Mouse (Mus musculus) liver, embryonic 13.5 days (tissue): Measurements from ENCODE around the gene Olfr368. TPM values are rescaled to one million over a fixed set of nuclear protein-coding genes. Genes with fewer than 3 reads are reported as not detected.

Experiments used
- ATAC-seq: fragments of 200-750 bp; cut with Nextera tagmentation; 2 replicates; pipeline ENCODE4 v1.8.0; 2017; ENCODE audit warnings: low read depth, mild to moderate bottlenecking, moderate number of reproducible peaks, moderate library complexity
- DNase-seq: peaks from one replicate; pipeline ENCODE4 v3.0.0; 2022
- H3K27ac ChIP-seq: fragments of 300-500 bp; sonication (generic); 2 replicates; pipeline ENCODE4 v1.5.1; 2015; ENCODE audit warnings: moderate library complexity, mild to moderate bottlenecking, inconsistent platforms
- H3K27me3 ChIP-seq: fragments of 300-500 bp; sonication (generic); 2 replicates; pipeline ENCODE4 v1.6.1; 2015; ENCODE audit warnings: mild to moderate bottlenecking, inconsistent platforms
- H3K36me3 ChIP-seq: fragments of 300-500 bp; sonication (generic); 2 replicates; pipeline ENCODE4 v1.6.1; 2015; ENCODE audit warnings: mild to moderate bottlenecking, inconsistent platforms
- H3K4me1 ChIP-seq: fragments of 300-500 bp; sonication (generic); replicated peaks from 2 replicates; pipeline ENCODE4 v1.6.1; 2015; ENCODE audit warnings: inconsistent platforms
- H3K4me2 ChIP-seq: fragments of 300-500 bp; sonication (generic); 2 replicates; pipeline ENCODE4 v1.6.1; 2015; ENCODE audit warnings: inconsistent platforms, mild to moderate bottlenecking, moderate library complexity
- H3K4me3 ChIP-seq: fragments of 300-500 bp; sonication (generic); replicated peaks from 2 replicates; pipeline ENCODE4 v1.5.1; 2015; ENCODE audit warnings: mild to moderate bottlenecking, inconsistent platforms
- H3K9ac ChIP-seq: fragments of 300-500 bp; sonication (generic); 2 replicates; pipeline ENCODE4 v1.6.1; 2015; ENCODE audit warnings: mild to moderate bottlenecking, inconsistent platforms
- H3K9me3 ChIP-seq: fragments of 300-500 bp; sonication (generic); replicated peaks from 2 replicates; pipeline ENCODE4 v1.6.1; 2016; ENCODE audit warnings: inconsistent platforms
- WGBS: fragments of 180-500 bp; shearing (Covaris S2); methylation state at CpG from one replicate; pipeline ENCODE4 v1.1.7; 2015; ENCODE audit not compliant: insufficient replicate concordance; 5-methylcytosine and 5-hydroxymethylcytosine counted together
- polyA plus RNA-seq: library from polyadenylated mRNA; unstranded; fragments of >200 nt; fragmentation: Nextera tagmentation; extraction: Ambion mirVana; gene quantifications from 2 replicates; pipeline ENCODE4 v1.2.1, GENCODE M21; 2015

Gene Olfr368
- not detected in 2 replicates for polyA plus RNA-seq

DNA sequence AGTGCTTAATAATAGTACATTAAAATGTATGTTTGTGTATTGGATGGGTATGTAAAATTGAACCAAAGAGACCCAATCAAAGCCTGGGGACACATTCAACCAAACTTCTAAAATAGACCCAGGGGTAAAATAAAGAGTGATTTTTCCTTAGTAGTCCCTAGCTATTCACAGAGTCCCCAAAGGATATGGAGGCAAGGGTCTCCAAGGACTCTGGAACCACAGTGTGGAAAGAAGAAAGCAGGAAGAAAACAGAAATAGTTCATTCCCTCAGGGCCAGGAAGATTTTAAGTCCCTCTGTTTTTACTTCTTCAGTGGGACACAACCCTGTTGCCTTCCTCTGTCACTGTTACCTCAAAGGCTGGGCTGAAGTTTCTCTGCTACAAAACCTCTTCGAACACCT lies at the start of gene Olfr368:
Olfr368 (plus strand) TSS at position 301 of the 400 bp plus-strand sequence.
- Histone ChIP-seq H3K4me1 (no peaks in the 10 kb centered on the region), H3K27me3 (no peaks in the 10 kb centered on the region)
- 38% methylated on average over 1 of the region's 1 CpGs for WGBS

DNA sequence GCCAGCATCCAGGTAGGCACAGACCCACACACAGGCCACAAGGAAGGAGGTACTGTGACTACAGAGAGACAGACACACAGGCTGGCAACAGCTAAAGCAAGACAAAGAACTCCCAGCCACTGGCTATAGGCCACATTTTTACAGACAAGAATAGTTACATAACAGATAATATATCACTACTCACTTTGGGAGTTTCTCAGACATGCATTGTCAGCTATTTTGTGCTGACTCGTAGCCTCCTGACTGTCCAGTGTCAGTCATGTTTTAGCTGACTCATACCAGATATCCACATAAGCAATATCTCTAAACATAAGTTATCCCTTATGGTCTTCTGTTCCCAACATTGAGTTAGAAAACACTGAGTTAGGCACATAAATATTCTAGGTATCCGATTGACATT lies 7.0 kb downstream of the Olfr368 start:
- no peak for DNase-seq
- no peaks in the 10 kb centered on the region for H3K4me1 ChIP-seq
- WGBS = 65% methylated on average over 2 of the region's 2 CpGs
- no peak overlapping the region for H3K27ac ChIP-seq
- no peak overlapping the region for H3K9ac ChIP-seq
- H3K9me3 ChIP-seq = no peaks in the 10 kb centered on the region
- ATAC-seq = no peak
- H3K4me2 ChIP-seq = no peak overlapping the region
- H3K27me3 ChIP-seq = no peaks in the 10 kb centered on the region
- H3K4me3 ChIP-seq = no peak overlapping the region
- H3K36me3 ChIP-seq = no peaks in the 10 kb centered on the region

More for the DNA sequence above, at the start of gene Olfr368:
- Histone ChIP-seq H3K4me3 (no peak within 1 kb of the TSS), H3K9ac (no peak within 1 kb of the TSS), H3K36me3 (no peaks in the 10 kb centered on the region), H3K9me3 (no peaks in the 10 kb centered on the region), H3K27ac (no peak within 1 kb of the TSS), H3K4me2 (no peak within 1 kb of the TSS)
- no peak for DNase-seq
- no peak for ATAC-seq

DNA sequence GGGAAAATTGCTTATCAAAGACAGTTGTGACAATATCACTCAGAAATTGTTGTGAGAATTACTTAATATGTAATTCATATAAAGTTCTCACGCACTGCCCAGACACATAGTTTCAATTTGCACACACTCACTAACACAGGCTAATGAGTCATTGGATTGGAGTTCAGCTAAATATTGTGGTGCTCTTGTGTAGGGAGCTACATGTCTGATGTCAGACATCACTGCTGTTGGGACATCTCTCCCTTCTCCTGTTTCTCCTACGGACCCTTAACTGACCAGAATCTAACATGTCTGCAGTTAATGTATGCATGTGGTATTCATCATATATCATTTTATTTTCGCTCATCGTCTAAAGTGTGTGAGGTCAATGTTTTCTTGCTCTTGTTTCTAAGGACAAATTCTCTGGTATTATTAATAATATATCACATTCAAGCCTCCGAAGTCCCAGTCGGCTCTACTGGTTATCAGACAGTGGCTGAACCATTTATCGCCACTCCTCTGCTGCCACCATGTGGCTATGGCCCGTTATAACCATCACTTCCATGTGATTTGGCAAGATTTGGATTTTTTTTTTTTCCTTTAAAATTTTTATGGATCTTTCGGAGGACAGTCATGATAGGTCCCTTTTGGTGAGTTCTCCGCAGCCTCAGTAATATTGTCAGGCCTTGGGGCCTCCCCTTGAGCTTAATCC lies 12.3 kb downstream of the Olfr368 start:
- Histone ChIP-seq H3K9ac (no peak overlapping the region), H3K9me3 (no peaks in the 10 kb centered on the region), H3K27me3 (no peaks in the 10 kb centered on the region), H3K4me2 (no peak overlapping the region), H3K4me3 (no peak overlapping the region), H3K27ac (no peak overlapping the region), H3K36me3 (no peaks in the 10 kb centered on the region), H3K4me1 (no peaks in the 10 kb centered on the region)
- WGBS = 49% methylated on average over 10 of the region's 10 CpGs
- ATAC-seq = no peak
- no peak for DNase-seq

DNA sequence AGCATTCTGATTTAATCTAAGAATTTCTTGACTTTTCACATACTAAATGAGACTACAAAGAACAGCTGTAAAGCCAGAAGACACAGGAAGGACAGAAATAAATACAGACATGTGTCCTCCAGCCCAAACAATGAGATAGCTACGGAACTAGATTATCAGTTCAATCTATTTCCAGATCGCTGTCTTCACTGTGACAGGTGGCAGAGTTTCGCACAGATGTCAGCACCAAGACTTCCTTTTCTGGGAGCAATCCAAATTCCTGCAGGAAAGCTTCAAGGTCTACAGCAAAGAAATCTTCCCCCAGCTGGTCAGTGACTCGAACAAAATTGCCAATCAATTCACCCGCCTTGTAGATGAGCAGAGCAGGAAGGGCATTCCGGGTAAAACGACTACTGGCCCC lies 25.4 kb downstream of the Olfr368 start:
- ATAC-seq (no peak), DNase-seq (no peak)
- Histone ChIP-seq H3K4me3 (no peak overlapping the region), H3K4me2 (no peak overlapping the region), H3K9ac (no peak overlapping the region), H3K9me3 (no peaks in the 10 kb centered on the region), H3K27ac (no peak overlapping the region), H3K4me1 (no peaks in the 10 kb centered on the region), H3K27me3 (no peaks in the 10 kb centered on the region), H3K36me3 (peaks cover 59% of the 10 kb centered on the region)
- 74% methylated on average over 7 of the region's 7 CpGs for WGBS

DNA sequence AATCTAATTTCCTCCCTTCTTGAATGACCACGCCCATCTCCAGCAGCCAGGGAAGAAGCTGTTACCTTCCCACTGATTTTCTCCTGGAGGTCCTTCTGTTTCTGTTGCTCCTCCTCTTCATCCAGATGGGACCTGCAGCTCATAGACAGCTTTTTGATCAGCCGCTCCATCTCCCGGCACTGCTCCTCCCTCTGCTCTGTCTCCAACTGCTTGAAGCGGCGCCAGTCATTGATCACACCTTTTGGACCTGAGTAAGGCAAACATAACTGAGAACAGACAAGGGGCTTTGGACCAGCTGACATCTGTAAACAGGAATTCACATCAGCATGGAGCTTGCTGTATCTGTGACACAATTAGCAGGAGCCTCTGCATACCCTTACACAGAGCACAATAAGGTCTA lies 29.3 kb downstream of the Olfr368 start:
- H3K36me3 ChIP-seq = peaks cover 55% of the 10 kb centered on the region
- ATAC-seq (no peak), DNase-seq (no peak)
- peaks cover 21% of the 10 kb centered on the region for H3K4me1 ChIP-seq
- H3K27ac ChIP-seq = no peak overlapping the region
- 88% methylated on average over 5 of the region's 5 CpGs for WGBS
- H3K9ac ChIP-seq = no peak overlapping the region
- H3K9me3 ChIP-seq = no peaks in the 10 kb centered on the region
- H3K27me3 ChIP-seq = no peaks in the 10 kb centered on the region
- H3K4me3 ChIP-seq = no peak overlapping the region
- H3K4me2 ChIP-seq = no peak overlapping the region

DNA sequence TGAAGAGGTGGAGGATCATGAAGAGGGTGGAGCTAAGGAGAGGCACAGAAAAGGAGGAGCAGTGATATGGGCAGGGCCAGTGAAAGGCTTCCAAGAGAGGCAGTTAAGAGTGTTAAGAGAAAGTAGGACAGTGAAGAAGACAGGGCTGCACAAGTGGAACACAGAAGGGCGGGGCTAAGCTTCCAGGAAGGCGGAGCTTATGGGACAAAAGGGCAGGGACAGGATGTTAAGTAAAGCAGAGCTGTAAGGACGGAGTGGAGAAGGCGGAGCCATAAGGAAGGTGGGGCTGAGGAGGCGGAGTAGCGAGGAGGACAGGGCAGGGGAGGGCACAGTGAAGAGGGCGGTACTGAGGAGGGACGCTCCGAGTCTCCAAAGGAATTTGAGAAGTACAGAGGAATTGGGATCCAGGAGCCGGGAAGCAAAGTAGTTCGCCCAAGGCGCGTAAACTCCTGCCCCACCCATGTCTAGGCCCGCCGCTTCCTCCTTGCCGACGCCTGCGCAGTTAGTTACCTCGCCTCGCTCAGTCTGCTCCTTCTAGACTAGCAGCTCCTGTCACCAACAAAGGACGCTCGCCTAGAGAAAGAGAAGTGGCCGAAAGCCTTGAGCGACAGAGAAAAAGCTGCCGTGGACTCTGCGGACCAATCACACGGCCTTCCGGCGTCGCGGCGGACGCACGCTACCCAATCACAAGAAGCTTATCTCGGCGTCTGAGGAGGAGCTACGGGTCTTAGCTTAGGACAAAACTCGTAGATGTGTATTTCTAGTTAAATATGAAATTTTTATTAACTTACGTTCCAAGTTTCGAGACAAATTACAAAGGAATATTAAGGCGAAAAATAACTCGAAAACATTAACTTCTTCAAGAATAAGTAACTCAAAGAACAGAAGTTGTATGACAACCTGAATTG lies 32.6 kb downstream of the Olfr368 start, which contains the start of gene Pdcl:
Pdcl (minus strand) TSS at position 700 of the 908 bp plus-strand sequence.
- peak; percentile 92 for DNase-seq
- peaks cover 25% of the 10 kb centered on the region for H3K36me3 ChIP-seq
- peak within 1 kb of the TSS; percentile 84 for H3K4me2 ChIP-seq
- no peaks in the 10 kb centered on the region for H3K27me3 ChIP-seq
- peak; percentile 100 for ATAC-seq
- peaks cover 21% of the 10 kb centered on the region for H3K4me1 ChIP-seq
- H3K27ac ChIP-seq = peak within 1 kb of the TSS; percentile 99
- H3K9ac ChIP-seq = peak within 1 kb of the TSS; percentile 81
- peak within 1 kb of the TSS; percentile 86 for H3K4me3 ChIP-seq
- WGBS = under 1% methylated on average over 42 of the region's 42 CpGs
- H3K9me3 ChIP-seq = no peaks in the 10 kb centered on the region

DNA sequence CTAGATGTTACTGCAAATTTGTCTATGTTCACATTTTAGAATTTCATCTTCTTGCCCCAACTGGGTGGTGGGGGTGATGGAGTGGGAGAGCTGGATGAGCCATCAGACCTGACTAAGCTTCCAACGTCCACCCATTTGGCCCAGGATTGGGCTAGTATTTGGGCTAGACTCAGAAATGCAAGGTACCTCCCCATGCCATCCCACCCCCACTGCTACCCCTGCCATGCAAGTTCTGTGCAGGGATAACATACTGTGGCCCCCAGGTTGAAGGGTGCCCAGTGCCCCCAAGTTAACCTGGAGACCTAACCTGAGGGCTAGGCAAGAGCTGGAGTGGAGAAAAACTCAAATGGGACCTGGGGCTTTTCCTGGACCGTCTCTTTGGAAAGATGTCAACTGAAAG lies 33.6 kb downstream of the Olfr368 start:
- Histone ChIP-seq H3K9me3 (no peaks in the 10 kb centered on the region), H3K4me2 (peak overlapping the region; percentile 14; the same call in 1 of the 2 replicates), H3K27ac (no peak overlapping the region), H3K9ac (no peak overlapping the region), H3K27me3 (no peaks in the 10 kb centered on the region), H3K4me1 (peaks cover 21% of the 10 kb centered on the region), H3K4me3 (0 out of 2 replicates have a peak overlapping the region, but pooled peaks have one; percentile 86), H3K36me3 (peaks cover 15% of the 10 kb centered on the region)
- ATAC-seq = no peak
- whole genome bisulfite sequencing = 90% methylated on average over 2 of the region's 2 CpGs
- no peak for DNase-seq

DNA sequence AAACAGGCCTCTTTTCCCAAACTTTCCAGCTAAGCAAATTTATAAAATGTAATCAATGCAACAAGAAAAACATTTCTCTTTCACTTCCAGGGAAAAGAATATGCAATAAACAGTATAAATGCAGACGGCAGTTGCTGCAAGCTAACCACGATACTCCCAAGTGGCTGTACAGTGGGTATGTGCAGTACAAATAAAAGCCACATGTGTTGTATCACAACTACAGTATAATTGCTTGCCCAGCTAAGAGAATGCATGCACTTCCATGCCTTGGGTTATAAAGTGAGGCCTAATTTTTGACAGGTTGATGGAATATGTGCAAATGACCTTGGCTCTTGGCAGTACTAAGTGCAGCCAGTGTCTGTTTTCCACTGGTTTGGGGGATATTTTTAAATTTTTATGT lies 44.3 kb downstream of the Olfr368 start:
- no peak overlapping the region for H3K9ac ChIP-seq
- H3K27me3 ChIP-seq = no peaks in the 10 kb centered on the region
- H3K36me3 ChIP-seq = peaks cover 12% of the 10 kb centered on the region
- 89% methylated on average over 2 of the region's 2 CpGs for WGBS
- H3K9me3 ChIP-seq = no peaks in the 10 kb centered on the region
- DNase-seq = no peak
- H3K4me3 ChIP-seq = no peak overlapping the region
- H3K4me2 ChIP-seq = no peak overlapping the region
- no peak overlapping the region for H3K27ac ChIP-seq
- H3K4me1 ChIP-seq = no peaks in the 10 kb centered on the region
- no peak for ATAC-seq

DNA sequence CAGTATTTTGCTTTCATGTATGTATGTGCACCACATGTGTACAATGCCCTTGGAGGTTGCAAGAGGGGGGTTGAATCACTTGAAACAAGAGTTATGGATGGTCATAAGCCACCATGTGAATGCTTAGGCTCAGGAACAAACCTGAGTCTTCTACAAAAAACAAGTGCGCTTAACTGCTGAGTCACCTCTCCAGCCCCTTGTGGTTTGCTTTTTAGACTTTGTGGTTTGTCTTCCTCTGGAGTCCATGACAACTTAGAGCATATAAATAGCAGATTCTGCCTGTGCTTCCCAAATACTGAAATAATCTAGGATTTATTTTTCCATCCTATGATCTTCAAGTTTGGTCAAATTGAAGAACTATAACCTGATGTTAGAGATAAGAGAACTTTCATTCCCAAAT lies 49.7 kb downstream of the Olfr368 start:
- H3K4me1 ChIP-seq = 0 out of 2 replicates have a peak, but pooled peaks cover 5% of the 10 kb centered on the region
- no peaks in the 10 kb centered on the region for H3K27me3 ChIP-seq
- no peak overlapping the region for H3K9ac ChIP-seq
- ATAC-seq (no peak), DNase-seq (peak; percentile 21)
- H3K4me3 ChIP-seq = no peak overlapping the region
- H3K9me3 ChIP-seq = no peaks in the 10 kb centered on the region
- no peak overlapping the region for H3K27ac ChIP-seq
- no peak overlapping the region for H3K4me2 ChIP-seq
- H3K36me3 ChIP-seq = peaks cover 33% of the 10 kb centered on the region
- WGBS = 26% methylated on average over 1 of the region's 1 CpGs

DNA sequence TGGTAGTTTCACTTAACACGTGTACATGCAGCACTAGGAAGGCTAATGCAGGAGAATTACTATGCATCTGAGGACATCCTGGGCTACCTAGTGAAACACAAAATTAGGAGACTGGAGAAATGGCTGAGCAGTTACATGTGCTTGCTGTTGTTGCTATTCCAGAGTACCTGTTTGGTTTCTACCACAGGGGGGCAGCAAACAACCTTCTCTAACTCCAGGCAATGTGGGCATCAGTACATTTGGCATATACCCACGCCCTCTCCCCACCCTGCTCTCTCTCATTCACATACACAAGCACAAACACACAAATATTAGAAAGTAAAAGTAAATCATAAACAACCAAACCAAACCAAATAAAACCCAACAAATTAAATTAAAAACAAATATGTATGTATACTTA lies 53.9 kb downstream of the Olfr368 start:
- 0 out of 2 replicates have a peak, but pooled peaks have one; percentile 39 for ATAC-seq
- no peak overlapping the region for H3K4me2 ChIP-seq
- peak; percentile 32 for DNase-seq
- no peak overlapping the region for H3K9ac ChIP-seq
- H3K9me3 ChIP-seq = no peaks in the 10 kb centered on the region
- 61% methylated on average over 2 of the region's 2 CpGs for WGBS
- no peak overlapping the region for H3K4me3 ChIP-seq
- no peak overlapping the region for H3K27ac ChIP-seq
- H3K36me3 ChIP-seq = peaks cover 53% of the 10 kb centered on the region
- 0 out of 2 replicates have a peak, but pooled peaks cover 5% of the 10 kb centered on the region for H3K4me1 ChIP-seq
- no peaks in the 10 kb centered on the region for H3K27me3 ChIP-seq
